Mouse (Mus musculus) right cerebral cortex, postnatal 10 days (tissue): ENCODE measurements around the gene Vmn2r25.
"Not testable (repeated sequence)": the region's sequence is repeated elsewhere in the genome, so short reads cannot be mapped to it uniquely, and the experiment has no call there.

Experiments
- DNase-seq, 2 experiments: peaks; one replicate each; pipeline ENCODE4 v3.0.0; 2021; ENCODE audit warnings: low spot score in 2 of 2

The Vmn2r25 gene

DNA sequence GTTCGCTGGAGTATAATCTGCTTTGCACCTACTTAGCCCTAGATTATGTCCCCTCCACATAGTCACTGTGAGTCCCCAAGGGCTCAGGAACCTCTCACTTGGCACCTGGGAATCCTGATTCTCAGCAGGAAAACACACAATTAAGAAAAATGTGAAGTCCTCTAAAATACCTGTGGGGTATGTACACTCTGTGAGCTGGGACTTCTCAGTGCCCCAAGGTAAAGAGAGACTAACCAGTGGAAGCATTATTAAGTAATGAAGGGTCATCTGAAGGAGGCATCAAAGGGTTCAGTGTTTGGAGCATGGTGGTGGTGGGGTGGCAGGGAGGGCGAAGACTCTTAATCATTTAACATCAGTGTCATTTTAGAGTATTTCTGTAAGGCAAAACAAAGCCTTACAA lies at the start of gene Vmn2r25:
TSS of gene Vmn2r25 (minus strand) at position 101 of the 400 bp plus-strand sequence.
- DNase-seq = not testable (repeated sequence)

DNA sequence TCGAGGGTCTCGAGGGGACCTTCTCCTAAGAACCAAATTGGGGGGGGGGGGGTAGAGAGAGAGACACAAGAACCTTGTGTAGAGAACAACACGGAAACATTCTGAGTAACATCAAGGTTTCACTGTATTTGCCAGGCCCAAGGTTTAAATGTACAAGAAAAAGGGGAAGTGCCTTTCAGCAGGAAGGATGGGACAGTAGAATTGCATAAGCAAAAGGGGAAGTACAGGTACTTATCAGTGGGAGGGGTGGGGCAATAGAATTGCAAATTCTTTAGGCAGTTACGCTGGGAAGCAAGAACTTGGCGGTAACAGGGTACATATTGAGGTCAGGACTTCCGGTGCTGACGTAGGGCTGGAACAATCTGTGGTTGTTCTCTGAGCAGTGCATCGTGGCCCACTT lies 33.3 kb downstream of the Vmn2r25 start:
- no peak for DNase-seq

DNA sequence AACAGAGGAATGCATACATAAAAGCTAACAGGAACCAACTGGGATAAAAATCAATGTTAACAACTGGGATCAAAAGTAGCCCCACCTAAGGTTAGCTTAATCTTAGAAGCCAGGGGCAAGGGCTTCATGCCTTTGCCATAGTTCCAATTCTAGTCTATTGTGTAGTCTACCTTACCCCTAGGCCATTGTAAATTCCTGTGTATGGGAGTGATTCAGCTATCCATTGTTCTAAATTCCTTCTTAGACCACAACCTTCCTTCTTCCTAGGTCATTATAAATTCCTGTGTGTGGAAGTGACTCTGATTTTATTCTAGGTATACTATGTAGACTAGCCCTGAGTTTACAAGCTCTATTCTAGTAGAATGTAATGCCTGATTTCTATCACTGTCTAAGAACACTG lies 43.0 kb downstream of the Vmn2r25 start:
- not testable (repeated sequence) for DNase-seq

DNA sequence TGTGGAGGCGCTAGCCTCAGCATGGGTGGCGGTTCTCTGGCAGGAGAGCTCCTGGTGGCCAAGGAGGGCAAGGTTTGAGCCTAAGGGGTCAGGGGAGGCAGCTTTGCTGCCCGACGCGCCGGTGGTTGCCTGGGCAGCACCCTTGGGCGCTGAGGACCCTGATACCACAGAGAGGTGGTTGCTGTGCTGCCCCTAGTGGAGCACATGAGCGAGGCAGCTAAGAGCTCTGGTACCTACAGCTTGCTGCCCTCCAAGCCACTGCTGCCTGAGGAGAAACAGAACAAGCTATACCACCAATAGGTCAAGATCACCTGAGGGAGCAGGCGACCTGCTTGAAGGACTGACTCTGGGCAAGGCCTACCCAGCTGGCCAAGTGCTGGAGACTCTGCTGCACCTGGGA lies 59.5 kb downstream of the Vmn2r25 start:
- no peak for DNase-seq

DNA sequence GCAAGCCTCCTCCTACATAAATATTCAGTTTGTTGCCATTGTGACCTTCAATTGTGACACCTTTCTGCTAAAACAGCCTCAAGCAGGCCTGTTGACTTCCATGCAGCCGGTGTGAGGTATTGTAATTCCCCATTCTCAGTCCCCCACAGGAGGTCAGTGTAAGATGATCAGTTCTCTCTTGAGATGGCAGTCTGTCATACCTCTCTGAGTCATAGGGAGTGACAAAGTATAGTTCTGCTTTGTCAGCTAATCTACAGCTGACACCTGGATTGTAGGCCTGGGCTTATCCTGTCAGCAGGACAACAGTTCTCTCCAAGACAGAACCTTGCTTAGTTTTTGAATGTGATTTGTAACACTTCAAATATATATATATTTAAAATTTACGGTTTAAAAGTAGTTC lies 68.4 kb downstream of the Vmn2r25 start:
- no peak for DNase-seq

DNA sequence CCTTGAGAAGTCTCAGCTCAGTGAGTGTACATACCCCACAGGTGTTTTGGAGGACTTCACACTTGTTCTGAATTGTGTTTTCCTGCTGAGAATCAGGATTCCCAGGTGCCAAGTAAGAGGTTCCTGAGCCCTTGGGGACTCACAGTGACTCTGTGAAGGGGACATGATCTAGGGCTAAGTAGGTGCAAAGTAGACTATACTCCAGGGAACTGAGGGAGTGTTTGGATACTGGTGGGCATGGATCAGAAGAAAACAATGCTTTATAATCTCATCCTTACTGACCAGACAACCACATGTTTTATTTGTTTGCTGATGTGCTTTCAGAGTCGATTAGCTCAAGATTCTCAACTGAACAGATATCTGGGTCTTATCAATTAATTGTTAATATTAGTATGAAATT lies 74.7 kb downstream of the Vmn2r25 start, which contains the start of gene Vmn2r24:
TSS of gene Vmn2r24 (plus strand) at position 301 of the 400 bp plus-strand sequence.
- no peak for DNase-seq
